Mouse (Mus musculus) thymus, postnatal 25 days (tissue): ENCODE measurements around the gene Megf9.

Experiments
- DNase-seq: peaks from one replicate; pipeline ENCODE4 v3.0.0; 2022

The Megf9 gene

GRCm38 (mm10) chr4:70521506-70522292 is 13.1 kb downstream of the Megf9 start:
- DNase-seq, result no peak

- DNase-seq, result no peak
Measured at GRCm38 (mm10) chr4:70517646-70518045, 17.1 kb downstream of the Megf9 start.

- DNase-seq, result no peak
Measured at GRCm38 (mm10) chr4:70516289-70516688, 18.5 kb downstream of the Megf9 start.

GRCm38 (mm10) chr4:70515514-70515913 is 19.3 kb downstream of the Megf9 start:
- no peak for DNase-seq

GRCm38 (mm10) chr4:70509987-70510386 is 24.8 kb downstream of the Megf9 start:
- DNase-seq, result no peak

GRCm38 (mm10) chr4:70509565-70509964 is 25.2 kb downstream of the Megf9 start:
- DNase-seq, result no peak

- DNase-seq, result no peak
Measured at GRCm38 (mm10) chr4:70508207-70508606, 26.6 kb downstream of the Megf9 start.

GRCm38 (mm10) chr4:70505951-70506350 is 28.8 kb downstream of the Megf9 start:
- no peak for DNase-seq

- no peak for DNase-seq
Measured at GRCm38 (mm10) chr4:70503827-70504226, 31.0 kb downstream of the Megf9 start.

- no peak for DNase-seq
Measured at GRCm38 (mm10) chr4:70499285-70499684, 35.5 kb downstream of the Megf9 start.

- no peak for DNase-seq
Measured at GRCm38 (mm10) chr4:70496978-70497377, 37.8 kb downstream of the Megf9 start.

- DNase-seq, result no peak
Measured at GRCm38 (mm10) chr4:70489792-70490191, 45.0 kb downstream of the Megf9 start.

GRCm38 (mm10) chr4:70488415-70488814 is 46.4 kb downstream of the Megf9 start:
- DNase-seq, result no peak

- DNase-seq, result no peak
Measured at GRCm38 (mm10) chr4:70484134-70484533, 50.7 kb downstream of the Megf9 start.

GRCm38 (mm10) chr4:70481931-70482330 is 52.9 kb downstream of the Megf9 start:
- DNase-seq, result no peak

- no peak for DNase-seq
Measured at GRCm38 (mm10) chr4:70471398-70471797, 63.4 kb downstream of the Megf9 start.

- DNase-seq, result no peak
Measured at GRCm38 (mm10) chr4:70465921-70466689, 68.7 kb downstream of the Megf9 start.

- DNase-seq, result no peak
Measured at GRCm38 (mm10) chr4:70463302-70463701, 71.5 kb downstream of the Megf9 start.

- DNase-seq, result no peak
Measured at GRCm38 (mm10) chr4:70461416-70461815, 73.4 kb downstream of the Megf9 start.

- no peak for DNase-seq
Measured at GRCm38 (mm10) chr4:70452161-70452560, 82.6 kb downstream of the Megf9 start.

GRCm38 (mm10) chr4:70451750-70452149 is 83.0 kb downstream of the Megf9 start:
- peak; percentile 14 for DNase-seq

GRCm38 (mm10) chr4:70449668-70450067 is 85.1 kb downstream of the Megf9 start:
- DNase-seq, result peak; percentile 12

- DNase-seq, result no peak
Measured at GRCm38 (mm10) chr4:70446774-70447173, 88.0 kb downstream of the Megf9 start.

- no peak for DNase-seq
Measured at GRCm38 (mm10) chr4:70420202-70420601, 114.6 kb downstream of the Megf9 start.
